Mouse (Mus musculus) hematopoietic multipotent progenitor cell, adult 10-12 weeks (in vitro differentiated cells): ENCODE measurements around the gene Nr1h2. TPM values are rescaled to one million over a fixed set of nuclear protein-coding genes. Genes with fewer than 3 reads are reported as not detected.

Experiments used
- polyA plus RNA-seq: library from polyadenylated mRNA; stranded (reverse); fragments of >175 nt; gene quantifications from 2 replicates; pipeline ENCODE4 v1.2.3, GENCODE M21; 2012; ENCODE audit warnings: low replicate concordance

Nr1h2 gene
- polyA plus RNA-seq: 388 and 706 TPM in 2 replicates

GRCm38 (mm10) chr7:44553826-44554225 is at the start of gene Nr1h2:
Gene Nr1h2 (minus strand): TSS chr7:44553951.

GRCm38 (mm10) chr7:44590402-44591347 is 36.9 kb upstream of the Nr1h2 start, which contains the start of gene Kcnc3:
Gene Kcnc3 (plus strand): TSS chr7:44590664.

GRCm38 (mm10) chr7:44572213-44572701 is 18.5 kb upstream of the Nr1h2 start, which contains the start of gene Napsa:
Gene Napsa (plus strand): TSS chr7:44572380.

GRCm38 (mm10) chr7:44548497-44549087 is 5.2 kb downstream of the Nr1h2 start, which contains the start of gene Pold1:
Gene Pold1 (minus strand): TSS chr7:44548849.

GRCm38 (mm10) chr7:44531946-44532732 is 21.6 kb downstream of the Nr1h2 start, which contains the start of gene Spib:
Gene Spib (minus strand): TSS chr7:44532071.

GRCm38 (mm10) chr7:44524502-44524901 is 29.2 kb downstream of the Nr1h2 start, which contains the start of gene Mybpc2:
Gene Mybpc2 (minus strand): TSS chr7:44524656.

Other genes starting within 250 kb of the Nr1h2 start
- gene Clec11a, start 247.0 kb downstream of the Nr1h2 start, polyA plus RNA-seq: 1.6 and 1.7 TPM in 2 replicates
- 36.0 and 52.3 TPM in 2 replicates for gene Shank1, start 243.7 kb downstream of the Nr1h2 start, polyA plus RNA-seq
- gene Syt3, start 169.8 kb downstream of the Nr1h2 start, polyA plus RNA-seq: 0.90 and 1.6 TPM in 2 replicates
- gene 1700008O03Rik, start 168.1 kb downstream of the Nr1h2 start, polyA plus RNA-seq: 0.36 and 0.40 TPM in 2 replicates
- gene Lrrc4b, start 124.9 kb downstream of the Nr1h2 start, polyA plus RNA-seq: not detected in 2 replicates
- gene Aspdh, start 88.6 kb downstream of the Nr1h2 start, polyA plus RNA-seq: not detected in 2 replicates
- 245 and 532 TPM in 2 replicates for gene Josd2, start 86.0 kb downstream of the Nr1h2 start, polyA plus RNA-seq
- 279 and 432 TPM in 2 replicates for gene Emc10, start 57.4 kb downstream of the Nr1h2 start, polyA plus RNA-seq
- 18.2 and 39.1 TPM in 2 replicates for gene Fam71e1, start 57.4 kb downstream of the Nr1h2 start, polyA plus RNA-seq
- 0.61 and 1.4 TPM in 2 replicates for gene Mybpc2, start 29.3 kb downstream of the Nr1h2 start, polyA plus RNA-seq
- 694 and 1,266 TPM in 2 replicates for gene Spib, start 21.9 kb downstream of the Nr1h2 start, polyA plus RNA-seq
- gene Pold1, start 5.1 kb downstream of the Nr1h2 start, polyA plus RNA-seq: 150 and 176 TPM in 2 replicates
- 103 and 215 TPM in 2 replicates for gene Napsa, start 18.4 kb upstream of the Nr1h2 start, polyA plus RNA-seq
- gene Kcnc3, start 36.7 kb upstream of the Nr1h2 start, polyA plus RNA-seq: 10.8 and 21.7 TPM in 2 replicates
- 0.33 and 0.61 TPM in 2 replicates for gene Myh14, start 116.9 kb upstream of the Nr1h2 start, polyA plus RNA-seq
- gene Izumo2, start 154.8 kb upstream of the Nr1h2 start, polyA plus RNA-seq: not detected in 2 replicates
- gene Vrk3, start 194.5 kb upstream of the Nr1h2 start, polyA plus RNA-seq: 76.5 and 90.1 TPM in 2 replicates
- 0.04 and 0.13 TPM in 2 replicates for gene Zfp473, start 197.1 kb upstream of the Nr1h2 start, polyA plus RNA-seq